Mouse (Mus musculus) CH12.LX (cell line): Measurements from ENCODE around the gene Wnt9a. TPM values are rescaled to one million over a fixed set of nuclear protein-coding genes. Genes with fewer than 3 reads are reported as not detected.

Source experiments
- DNase-seq: peaks from one replicate; pipeline ENCODE4 v3.0.0-alpha.2; 2013; ENCODE audit errors: extremely low read depth
- H3K27ac ChIP-seq: 2 replicates; pipeline ENCODE4 v1.5.1; 2012; ENCODE audit warnings: low read depth, mild to moderate bottlenecking, control low read depth, moderate library complexity; ENCODE audit not compliant: insufficient read depth
- H3K27me3 ChIP-seq: replicated peaks from 2 replicates; pipeline ENCODE3; 2012; ENCODE audit warnings: inconsistent platforms
- H3K36me3 ChIP-seq, 2 experiments: replicated peaks in 1 of 2; 2 replicates each; pipeline versions ENCODE3 to v1.6.1; 2012; ENCODE audit warnings: inconsistent platforms in 1 of 2, low read length in 1 of 2, mild to moderate bottlenecking in 1 of 2, mixed read lengths in 1 of 2, moderate library complexity in 1 of 2; ENCODE audit not compliant: control insufficient read depth in 1 of 2, insufficient read depth in 1 of 2
- H3K4me1 ChIP-seq, 2 experiments: 2 replicates each; pipeline ENCODE4 v1.6.1; 2012; ENCODE audit warnings: inconsistent platforms in 1 of 2, moderate library complexity in 1 of 2; ENCODE audit not compliant: insufficient read depth in 2 of 2, control insufficient read depth in 1 of 2
- H3K4me2 ChIP-seq: 2 replicates; pipeline ENCODE4 v1.6.1; 2012; ENCODE audit warnings: low read depth, mild to moderate bottlenecking, control low read depth; ENCODE audit not compliant: poor library complexity, insufficient read depth, severe bottlenecking
- H3K4me3 ChIP-seq, 3 experiments: fragments of 150-350 bp in 1 of 3; sonication (generic) in 1 of 3; replicated peaks in 1 of 3; 2 replicates each; pipeline versions ENCODE3 to v1.5.1; 2011 to 2012; ENCODE audit warnings: low read depth in 2 of 3, low read length in 2 of 3, mild to moderate bottlenecking in 2 of 3, moderate library complexity in 2 of 3, control low read depth in 1 of 3, improper control_type of control experiment in 1 of 3, inconsistent platforms in 1 of 3, mixed read lengths in 1 of 3; ENCODE audit not compliant: poor library complexity in 1 of 3
- H3K79me2 ChIP-seq: replicated peaks from 2 replicates; pipeline ENCODE4 v1.6.1; 2012; ENCODE audit warnings: mild to moderate bottlenecking, moderate library complexity; ENCODE audit not compliant: control insufficient read depth, poor library complexity, insufficient read depth, severe bottlenecking; ENCODE audit errors: extremely low read depth
- H3K9ac ChIP-seq: 2 replicates; pipeline ENCODE4 v1.6.1; 2012; ENCODE audit warnings: low read depth, mild to moderate bottlenecking, control low read depth, moderate library complexity; ENCODE audit not compliant: insufficient read depth
- H3K9me3 ChIP-seq: replicated peaks from 2 replicates; pipeline ENCODE3; 2012; ENCODE audit warnings: low read length, inconsistent platforms, mixed read lengths
- BHLHE40 ChIP-seq: IDR thresholded peaks from 2 replicates; pipeline ENCODE4 v1.6.1; 2011; ENCODE audit warnings: mild to moderate bottlenecking, low read depth, low read length, improper control_type of control experiment
- CHD1 ChIP-seq: IDR thresholded peaks from 2 replicates; pipeline ENCODE4 v1.6.1; 2012; ENCODE audit warnings: low read depth, low read length, improper control_type of control experiment, inconsistent platforms
- CTCF ChIP-seq, 2 experiments: IDR thresholded peaks in 1 of 2; conservative IDR thresholded peaks in 1 of 2; 2 replicates each; pipeline ENCODE4 v1.5.1; 2011 to 2012; ENCODE audit warnings: low read depth in 2 of 2, low read length in 2 of 2, improper control_type of control experiment in 1 of 2, inconsistent platforms in 1 of 2, mild to moderate bottlenecking in 1 of 2, moderate library complexity in 1 of 2
- E2F4 ChIP-seq: IDR thresholded peaks from 2 replicates; pipeline ENCODE4 v1.6.1; 2011; ENCODE audit warnings: low read depth, low read length, improper control_type of control experiment; ENCODE audit not compliant: insufficient replicate concordance
- ELF1 ChIP-seq: IDR thresholded peaks from 2 replicates; pipeline ENCODE4 v1.6.1; 2014; ENCODE audit warnings: low read depth, mild to moderate bottlenecking, inconsistent platforms, low read length, improper control_type of control experiment
- EP300 ChIP-seq: IDR thresholded peaks from 2 replicates; pipeline ENCODE4 v1.6.1; 2011; ENCODE audit warnings: low read length, improper control_type of control experiment
- ETS1 ChIP-seq: conservative IDR thresholded peaks from 2 replicates; pipeline ENCODE4 v1.6.1; 2012; ENCODE audit warnings: low read depth, mild to moderate bottlenecking, inconsistent platforms, low read length, improper control_type of control experiment, moderate library complexity
- GABPA ChIP-seq: IDR thresholded peaks from 2 replicates; pipeline ENCODE4 v1.6.1; 2012; ENCODE audit warnings: low read depth, low read length, improper control_type of control experiment, inconsistent platforms; ENCODE audit not compliant: insufficient replicate concordance
- JUN ChIP-seq: IDR thresholded peaks from 2 replicates; pipeline ENCODE4 v1.6.1; 2011; ENCODE audit warnings: low read depth, mild to moderate bottlenecking, low read length, improper control_type of control experiment, moderate library complexity; ENCODE audit not compliant: insufficient read depth
- JUND ChIP-seq: conservative IDR thresholded peaks from 2 replicates; pipeline ENCODE4 v1.6.1; 2011; ENCODE audit warnings: low read depth, low read length, improper control_type of control experiment
- KAT2A ChIP-seq: IDR thresholded peaks from 2 replicates; pipeline ENCODE4 v1.6.1; 2012; ENCODE audit warnings: low read length, improper control_type of control experiment, inconsistent platforms; ENCODE audit not compliant: insufficient replicate concordance
- MAX ChIP-seq: IDR thresholded peaks from 2 replicates; pipeline ENCODE4 v1.6.1; 2011; ENCODE audit warnings: low read length, improper control_type of control experiment
- MAZ ChIP-seq: IDR thresholded peaks from 2 replicates; pipeline ENCODE4 v1.6.1; 2012; ENCODE audit warnings: low read depth, mild to moderate bottlenecking, inconsistent platforms, low read length, improper control_type of control experiment, moderate library complexity
- MEF2A ChIP-seq: IDR thresholded peaks from 2 replicates; pipeline ENCODE4 v1.6.1; 2014; ENCODE audit warnings: low read depth, mild to moderate bottlenecking, inconsistent platforms, low read length, improper control_type of control experiment, borderline replicate concordance
- MXI1 ChIP-seq: IDR thresholded peaks from 2 replicates; pipeline ENCODE4 v1.6.1; 2011; ENCODE audit warnings: mild to moderate bottlenecking, low read depth, low read length, improper control_type of control experiment
- NRF1 ChIP-seq: IDR thresholded peaks from 2 replicates; pipeline ENCODE4 v1.6.1; 2014; ENCODE audit warnings: low read depth, mild to moderate bottlenecking, inconsistent platforms, low read length, improper control_type of control experiment, moderate library complexity
- PAX5 ChIP-seq: IDR thresholded peaks from 2 replicates; pipeline ENCODE4 v1.6.1; 2012; ENCODE audit warnings: low read length, inconsistent platforms, mixed read lengths
- POLR2A ChIP-seq: IDR thresholded peaks from 2 replicates; pipeline ENCODE4 v1.6.1; 2011; ENCODE audit warnings: low read depth, mild to moderate bottlenecking, improper control_type of control experiment, low read length
- RAD21 ChIP-seq: IDR thresholded peaks from 2 replicates; pipeline ENCODE4 v1.6.1; 2011; ENCODE audit warnings: low read depth, mild to moderate bottlenecking, low read length, improper control_type of control experiment, moderate library complexity
- RCOR1 ChIP-seq: conservative IDR thresholded peaks from 2 replicates; pipeline ENCODE4 v1.6.1; 2012; ENCODE audit warnings: low read depth, mild to moderate bottlenecking, inconsistent platforms, low read length, improper control_type of control experiment
- SIN3A ChIP-seq: IDR thresholded peaks from 2 replicates; pipeline ENCODE4 v1.6.1; 2012; ENCODE audit warnings: low read length, improper control_type of control experiment, inconsistent platforms
- SMC3 ChIP-seq: IDR thresholded peaks from 2 replicates; pipeline ENCODE4 v1.6.1; 2011; ENCODE audit warnings: low read depth, low read length, improper control_type of control experiment
- TBP ChIP-seq: conservative IDR thresholded peaks from 2 replicates; pipeline ENCODE4 v1.6.1; 2011; ENCODE audit warnings: low read depth, low read length, improper control_type of control experiment
- TCF12 ChIP-seq: IDR thresholded peaks from 2 replicates; pipeline ENCODE4 v1.6.1; 2014; ENCODE audit warnings: low read depth, mild to moderate bottlenecking, inconsistent platforms, low read length, improper control_type of control experiment
- ZC3H11A ChIP-seq: IDR thresholded peaks from 2 replicates; pipeline ENCODE4 v1.6.1; 2012; ENCODE audit warnings: low read depth, mild to moderate bottlenecking, inconsistent platforms, low read length, improper control_type of control experiment
- ZKSCAN1 ChIP-seq: IDR thresholded peaks from 2 replicates; pipeline ENCODE4 v1.6.1; 2012; ENCODE audit warnings: low read depth, inconsistent platforms, low read length, improper control_type of control experiment, borderline replicate concordance
- ZNF384 ChIP-seq: IDR thresholded peaks from 2 replicates; pipeline ENCODE4 v1.6.1; 2012; ENCODE audit warnings: low read depth, low read length, improper control_type of control experiment, inconsistent platforms
- dilution Hi-C: fragments of 300-500 bp; cut with MboI; formaldehyde crosslinking; loops from 2 replicates; pipeline ENCODE4 v1.14.3; 2020; ENCODE audit warnings: low sequenced_read_pairs; ENCODE audit not compliant: extremely low pct_unique_long_range_greater_than_20kb, extremely low pct_ligation_motif_present
- in situ Hi-C: fragments of 300-500 bp; cut with MboI; formaldehyde crosslinking; loops from 3 replicates; pipeline ENCODE4 v1.14.3; 2019; ENCODE audit warnings: low sequenced_read_pairs, low pct_ligation_motif_present, low pct_unique_long_range_greater_than_20kb, mixed read lengths
- polyA plus RNA-seq: library from polyadenylated mRNA; unstranded; fragments of >175 nt; gene quantifications from 2 replicates; pipeline ENCODE4 v1.2.1, GENCODE M21; 2012; ENCODE audit warnings: low read depth; ENCODE audit not compliant: insufficient read length
- total RNA-seq, 2 experiments: library from RNA; depleted of rRNA; stranded (reverse); fragments of 300-350 nt in 1 of 2; fragments of >200 nt in 1 of 2; gene quantifications; 2 replicates each; pipeline ENCODE4 v1.2.3; 2012 to 2014

The Wnt9a gene
- total and polyA plus RNA-seq, 3 experiments, result not detected

DNA sequence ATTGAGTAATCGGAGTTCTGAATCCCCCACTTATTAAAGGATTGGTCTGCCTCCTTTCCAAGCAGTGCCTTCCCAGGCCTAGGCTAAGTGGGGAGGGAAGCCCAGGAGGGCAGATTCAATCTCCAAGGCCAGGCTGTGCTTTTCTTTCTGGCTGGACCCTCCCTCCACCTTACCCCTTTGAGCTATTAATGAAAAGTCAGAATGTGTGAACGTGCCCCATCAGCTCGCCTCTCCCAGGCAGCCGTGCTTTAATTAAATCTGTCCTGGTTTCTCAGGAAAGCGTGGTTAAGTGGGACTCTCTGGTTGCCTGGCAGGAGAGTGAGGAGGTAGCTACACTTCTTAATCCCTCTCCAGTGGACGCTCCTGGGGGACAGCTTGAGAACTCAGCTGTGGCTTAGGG is 22.9 kb downstream of the Wnt9a start:
- in situ Hi-C loops, result no loop called here
- Histone ChIP-seq H3K27me3 (peaks cover 90% of the 10 kb centered on the region), H3K79me2 (no peaks in the 10 kb centered on the region), H3K9me3 (no peaks in the 10 kb centered on the region), H3K27ac (no peak overlapping the region), H3K4me1 (no peaks in the 10 kb centered on the region), H3K4me2 (no peak overlapping the region), H3K36me3 (no peaks in the 10 kb centered on the region), H3K9ac (no peak overlapping the region)
- dilution Hi-C loops, result no loop called here
- no peak for DNase-seq
- TF ChIP-seq TCF12, result no peak
- no peak for TF ChIP-seq ZKSCAN1
- no peak for TF ChIP-seq MEF2A
- no peak for TF ChIP-seq JUN
- TF ChIP-seq BHLHE40, result no peak
- no peak for TF ChIP-seq SIN3A
- TF ChIP-seq E2F4, result no peak
- no peak for TF ChIP-seq MAX
- TF ChIP-seq ELF1, result no peak
- no peak for TF ChIP-seq TBP
- no peak for TF ChIP-seq SMC3
- no peak for TF ChIP-seq ETS1
- TF ChIP-seq ZNF384, result no peak
- TF ChIP-seq PAX5, result no peak
- no peak for TF ChIP-seq GABPA
- no peak for TF ChIP-seq KAT2A
- TF ChIP-seq EP300, result no peak
- TF ChIP-seq CTCF (conservative IDR thresholded peaks at IDR 0.05 in 1 of 2, IDR thresholded peaks at IDR 0.05 in 1 of 2; ENCODE audit: low read depth in 2 of 2, low read length in 2 of 2), result no peak
- no peak for TF ChIP-seq CHD1
- TF ChIP-seq, all 38 proteins: peak for 0
- no peak overlapping the region for H3K4me3 ChIP-seq

DNA sequence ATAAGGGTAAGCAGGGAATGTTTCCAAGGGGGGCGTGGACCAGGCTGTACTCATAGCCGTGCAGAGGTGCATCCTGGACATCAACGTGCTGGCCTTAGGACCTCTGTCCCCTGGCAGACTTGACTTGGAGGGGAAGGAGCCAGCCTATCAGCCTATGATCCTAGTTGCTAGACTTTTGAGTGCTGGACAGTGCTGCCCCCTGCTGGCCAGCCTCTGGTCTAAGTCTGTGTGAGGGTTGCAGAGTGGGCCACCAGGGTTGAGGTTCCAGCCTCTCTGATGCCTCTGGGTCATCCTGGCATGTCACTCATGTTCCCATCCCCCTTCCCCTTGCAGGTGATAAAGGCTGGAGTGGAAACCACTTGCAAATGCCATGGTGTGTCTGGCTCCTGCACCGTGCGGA is 23.8 kb downstream of the Wnt9a start:
- H3K4me1 ChIP-seq, result no peaks in the 10 kb centered on the region
- no peak overlapping the region for H3K4me3 ChIP-seq
- dilution Hi-C loops, result no loop called here
- no peaks in the 10 kb centered on the region for H3K9me3 ChIP-seq
- no peak overlapping the region for H3K4me2 ChIP-seq
- no peaks in the 10 kb centered on the region for H3K79me2 ChIP-seq
- TF ChIP-seq ZC3H11A (0 out of 2 replicates have a peak, but pooled peaks have one; percentile 2), MXI1 (no peak), CHD1 (no peak), CTCF (conservative IDR thresholded peaks at IDR 0.05 in 1 of 2, IDR thresholded peaks at IDR 0.05 in 1 of 2; ENCODE audit: low read depth in 2 of 2, low read length in 2 of 2) (peak; percentile 65 to 84), PAX5 (no peak), ELF1 (no peak), NRF1 (no peak), POLR2A (no peak), TBP (no peak), JUND (no peak), SIN3A (no peak), MAZ (no peak), RCOR1 (no peak), ETS1 (no peak), RAD21 (peak; percentile 65), SMC3 (peak; percentile 84)
- H3K27me3 ChIP-seq, result peaks cover 90% of the 10 kb centered on the region
- in situ Hi-C loops, result no loop called here
- DNase-seq, result peak; percentile 72
- H3K9ac ChIP-seq, result no peak overlapping the region
- H3K27ac ChIP-seq, result no peak overlapping the region
- H3K36me3 ChIP-seq, result no peaks in the 10 kb centered on the region
